Mouse (Mus musculus) liver, embryonic 12.5 days (tissue): ENCODE data around the gene Tsga8. TPM values are rescaled to one million over a fixed set of nuclear protein-coding genes. Genes with fewer than 3 reads are reported as not detected.

Experiments used
- ATAC-seq: fragments of 200-750 bp; cut with Nextera tagmentation; 2 replicates; pipeline ENCODE4 v1.8.0; 2017; ENCODE audit warnings: moderate number of reproducible peaks, mild to moderate bottlenecking, moderate library complexity
- H3K27ac ChIP-seq: fragments of 300-500 bp; sonication (generic); 2 replicates; pipeline ENCODE4 v1.5.1; 2016; ENCODE audit warnings: mild to moderate bottlenecking
- H3K27me3 ChIP-seq: fragments of 300-500 bp; sonication (generic); replicated peaks from 2 replicates; pipeline ENCODE4 v1.6.1; 2016; ENCODE audit warnings: mild to moderate bottlenecking, moderate library complexity
- H3K36me3 ChIP-seq: fragments of 300-500 bp; sonication (generic); 2 replicates; pipeline ENCODE4 v1.6.1; 2016; ENCODE audit warnings: mild to moderate bottlenecking, moderate library complexity
- H3K4me1 ChIP-seq: fragments of 300-500 bp; sonication (generic); 2 replicates; pipeline ENCODE4 v1.6.1; 2016
- H3K4me2 ChIP-seq: fragments of 300-500 bp; sonication (generic); 2 replicates; pipeline ENCODE4 v1.6.1; 2016; ENCODE audit warnings: mild to moderate bottlenecking, moderate library complexity
- H3K4me3 ChIP-seq: fragments of 300-500 bp; sonication (generic); 2 replicates; pipeline ENCODE4 v1.5.1; 2016; ENCODE audit warnings: mild to moderate bottlenecking, moderate library complexity
- H3K9ac ChIP-seq: fragments of 300-500 bp; sonication (generic); 2 replicates; pipeline ENCODE4 v1.6.1; 2016; ENCODE audit warnings: mild to moderate bottlenecking, moderate library complexity
- H3K9me3 ChIP-seq: fragments of 300-500 bp; sonication (generic); replicated peaks from 2 replicates; pipeline ENCODE4 v1.6.1; 2016; ENCODE audit warnings: mild to moderate bottlenecking, moderate library complexity
- WGBS: fragments of 180-500 bp; shearing (Covaris S2); methylation state at CpG from one replicate; pipeline ENCODE4 v1.1.7; 2016; ENCODE audit not compliant: insufficient replicate concordance; 5-methylcytosine and 5-hydroxymethylcytosine counted together
- polyA plus RNA-seq: library from polyadenylated mRNA; unstranded; fragments of >200 nt; fragmentation: Nextera tagmentation; extraction: Ambion mirVana; gene quantifications from 2 replicates; pipeline ENCODE4 v1.2.1, GENCODE M21; 2016

The Tsga8 gene
- polyA plus RNA-seq: not detected in 2 replicates

DNA sequence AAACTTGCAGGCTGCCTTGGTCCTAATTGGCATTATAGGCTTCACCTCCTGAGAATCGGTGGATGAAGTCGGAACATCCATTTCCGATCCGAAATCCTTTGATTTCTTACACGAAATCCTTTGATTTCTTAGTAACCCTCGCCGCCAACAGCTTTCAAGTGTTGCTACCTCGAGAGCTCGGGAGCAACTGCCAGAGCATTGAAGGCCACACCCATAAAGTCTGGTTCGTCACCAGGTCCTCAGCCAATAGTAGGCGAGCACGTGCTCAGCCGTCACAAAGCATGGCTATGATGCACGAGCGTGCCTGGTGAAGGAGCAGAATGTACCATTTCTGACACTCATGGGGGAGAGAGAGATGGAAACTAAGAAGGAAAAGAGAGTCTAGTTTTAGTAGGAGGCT is at the start of gene Tsga8:
Gene Tsga8 (minus strand): TSS at position 327 of the 400 bp plus-strand sequence.
- no peak for ATAC-seq
- Histone ChIP-seq H3K9ac (no peak within 1 kb of the TSS), H3K27me3 (no peaks in the 10 kb centered on the region), H3K4me1 (no peaks in the 10 kb centered on the region), H3K4me2 (no peak within 1 kb of the TSS), H3K27ac (no peak within 1 kb of the TSS), H3K36me3 (no peaks in the 10 kb centered on the region), H3K9me3 (no peaks in the 10 kb centered on the region), H3K4me3 (no peak within 1 kb of the TSS)
- WGBS: 75% methylated on average over 15 of the region's 15 CpGs
